Mouse (Mus musculus): ENCODE results near the gene Tiparp. TPM values are rescaled to one million over a fixed set of nuclear protein-coding genes. Genes with fewer than 3 reads are reported as not detected.

Gene Tiparp
- polyA plus RNA-seq, 1 experiment, result 24.6 TPM

DNA sequence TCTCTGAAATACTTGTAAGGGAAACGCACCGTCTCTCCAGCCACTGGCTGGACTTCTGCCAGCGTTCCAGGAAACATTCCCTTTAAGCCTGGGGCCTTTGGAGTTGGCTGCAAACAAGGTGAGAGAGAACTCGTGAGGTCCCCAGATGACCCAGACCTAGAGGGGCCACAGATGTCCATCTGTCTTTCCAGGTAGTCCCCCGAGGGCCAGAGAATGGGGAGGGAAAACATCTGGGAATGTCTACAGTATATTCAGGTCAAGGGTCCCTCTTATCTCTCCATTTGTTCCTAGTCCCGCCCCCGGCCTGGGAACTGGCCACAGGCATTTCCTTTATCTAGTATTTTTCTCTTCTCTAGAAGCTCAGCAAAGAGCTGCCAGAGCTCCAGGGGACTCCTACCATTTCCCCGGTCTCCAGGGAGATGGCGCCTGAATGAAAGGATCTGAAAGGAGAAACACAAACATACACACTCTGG is 33.9 kb upstream of the Tiparp start:
- TF ChIP-seq POLR2A (IDR thresholded peaks at IDR 0.05; ENCODE audit: borderline replicate concordance, low read depth, low read length), result no peak
- TF ChIP-seq CTCF (IDR thresholded peaks at IDR 0.05; ENCODE audit: low read depth, low read length), result no peak
- Histone ChIP-seq H3K4me3 (ENCODE audit: insufficient read depth, low read length) (no peak overlapping the region), H3K27ac (ENCODE audit: insufficient read depth, low read depth, low read length) (no peak overlapping the region), H3K4me1 (ENCODE audit: control insufficient read depth, insufficient read depth, low read length) (no peaks in the 10 kb centered on the region)

DNA sequence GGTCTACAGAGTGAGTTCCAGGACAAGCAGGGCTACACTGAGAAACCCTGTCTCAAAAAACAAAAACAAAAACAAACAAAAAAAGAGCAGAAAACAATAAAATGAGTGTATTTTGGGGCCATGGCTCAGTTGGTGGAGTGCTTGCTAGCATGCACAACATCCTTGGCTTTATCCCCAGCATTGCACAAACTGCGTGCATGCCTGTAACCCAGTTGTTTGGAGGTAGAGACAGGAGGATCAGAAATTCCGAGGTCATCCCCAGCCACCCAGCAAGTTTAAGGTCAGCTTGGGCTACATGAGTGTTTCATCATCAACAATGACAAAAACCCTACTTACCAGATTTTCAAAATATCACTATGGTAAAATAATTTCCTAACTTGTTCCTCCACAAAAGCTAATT is 20.4 kb upstream of the Tiparp start:
- TF ChIP-seq CTCF (IDR thresholded peaks at IDR 0.05; ENCODE audit: low read depth, low read length) (no peak), POLR2A (IDR thresholded peaks at IDR 0.05; ENCODE audit: borderline replicate concordance, low read depth, low read length) (no peak)
- Histone ChIP-seq H3K4me1 (ENCODE audit: control insufficient read depth, insufficient read depth, low read length) (no peaks in the 10 kb centered on the region), H3K27ac (ENCODE audit: insufficient read depth, low read depth, low read length) (no peak overlapping the region), H3K4me3 (ENCODE audit: insufficient read depth, low read length) (no peak overlapping the region)

DNA sequence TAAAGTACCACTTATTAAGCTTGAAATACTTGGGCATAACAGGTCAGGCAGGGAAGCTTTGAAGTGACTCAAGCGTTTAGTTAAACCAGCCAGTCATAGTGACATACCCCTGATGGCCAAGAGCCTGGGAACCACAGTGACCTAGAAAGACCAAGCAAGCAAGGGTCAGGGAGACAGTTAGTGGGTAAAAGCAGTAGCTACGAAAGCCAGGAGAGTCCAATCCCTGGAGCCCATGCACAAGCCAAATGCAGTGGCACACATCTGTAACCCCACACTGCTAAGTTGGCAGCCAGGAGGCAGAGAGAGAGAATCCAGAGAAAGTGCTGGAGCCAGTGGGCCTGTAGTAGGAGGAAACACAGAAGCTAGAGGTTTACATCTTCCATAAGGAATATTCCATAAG is 17.6 kb upstream of the Tiparp start:
- no peak for TF ChIP-seq CTCF (IDR thresholded peaks at IDR 0.05; ENCODE audit: low read depth, low read length)
- TF ChIP-seq POLR2A (IDR thresholded peaks at IDR 0.05; ENCODE audit: borderline replicate concordance, low read depth, low read length), result no peak
- H3K4me1 ChIP-seq (ENCODE audit: control insufficient read depth, insufficient read depth, low read length), result peaks cover 1% of the 10 kb centered on the region
- H3K27ac ChIP-seq (ENCODE audit: insufficient read depth, low read depth, low read length), result no peak overlapping the region
- H3K4me3 ChIP-seq (ENCODE audit: insufficient read depth, low read length), result no peak overlapping the region

DNA sequence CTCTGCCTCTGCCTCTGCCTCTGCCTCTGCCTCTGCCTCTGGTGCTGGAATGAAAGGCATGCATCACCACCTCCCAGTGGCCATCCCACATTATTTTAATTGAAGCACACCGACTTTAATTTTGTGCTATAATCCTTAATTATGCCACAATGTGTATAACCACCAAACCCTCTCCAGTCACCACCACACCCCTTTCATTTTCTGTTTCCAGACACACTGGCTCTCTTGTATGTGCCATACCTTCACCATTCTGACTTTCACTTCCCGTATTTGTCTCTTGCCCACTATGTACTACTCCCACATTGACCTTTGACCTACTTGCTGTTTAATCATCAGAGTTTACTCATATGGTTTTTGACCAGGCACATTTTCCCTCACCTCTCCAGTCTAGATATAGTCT is 12.5 kb upstream of the Tiparp start:
- H3K4me1 ChIP-seq (ENCODE audit: control insufficient read depth, insufficient read depth, low read length), result peaks cover 14% of the 10 kb centered on the region
- TF ChIP-seq CTCF (IDR thresholded peaks at IDR 0.05; ENCODE audit: low read depth, low read length) (no peak), POLR2A (IDR thresholded peaks at IDR 0.05; ENCODE audit: borderline replicate concordance, low read depth, low read length) (no peak)
- no peak overlapping the region for H3K27ac ChIP-seq (ENCODE audit: insufficient read depth, low read depth, low read length)
- H3K4me3 ChIP-seq (ENCODE audit: insufficient read depth, low read length), result no peak overlapping the region

DNA sequence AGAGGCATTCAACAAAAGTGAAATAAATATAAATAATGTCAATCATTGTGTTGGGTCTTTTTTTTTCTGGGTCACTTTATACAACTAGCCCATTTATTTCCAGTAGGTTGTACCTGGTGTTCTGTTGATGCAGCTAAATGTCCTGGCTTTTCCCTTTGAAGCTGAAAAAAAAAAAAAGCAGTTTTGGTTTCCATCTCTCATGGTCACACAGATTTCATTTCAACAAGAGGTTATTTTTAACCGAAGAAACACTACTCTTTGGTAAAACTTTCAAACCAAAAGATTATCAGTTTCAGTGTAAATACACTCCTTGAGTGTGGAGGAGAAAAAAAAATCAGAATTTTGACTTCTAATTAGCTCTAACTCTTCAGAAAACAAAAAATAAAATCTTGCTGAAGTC is 11.7 kb upstream of the Tiparp start:
- no peak for TF ChIP-seq CTCF (IDR thresholded peaks at IDR 0.05; ENCODE audit: low read depth, low read length)
- no peak for TF ChIP-seq POLR2A (IDR thresholded peaks at IDR 0.05; ENCODE audit: borderline replicate concordance, low read depth, low read length)

DNA sequence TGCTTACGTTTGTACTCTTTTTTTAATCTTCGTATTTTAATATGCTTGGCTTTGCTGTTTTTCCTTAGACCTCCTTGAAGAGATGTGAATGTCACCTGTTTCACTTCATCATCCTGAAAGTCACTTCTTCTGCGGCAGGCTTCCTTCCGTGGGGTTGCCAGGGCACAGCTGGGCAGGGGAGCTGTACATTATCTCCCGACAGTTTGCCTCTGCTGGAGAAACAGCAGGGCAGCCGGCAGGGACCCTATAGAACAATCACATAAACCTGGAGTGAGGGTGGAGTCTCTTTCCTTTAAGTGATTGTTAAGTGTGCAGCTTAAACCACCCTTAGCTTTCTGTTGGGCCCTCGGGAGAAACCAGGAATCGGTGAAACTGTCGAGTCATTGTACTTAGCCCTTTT is 11.1 kb upstream of the Tiparp start:
- Histone ChIP-seq H3K27ac (ENCODE audit: insufficient read depth, low read depth, low read length) (no peak overlapping the region), H3K4me1 (ENCODE audit: control insufficient read depth, insufficient read depth, low read length) (peaks cover 14% of the 10 kb centered on the region), H3K4me3 (ENCODE audit: insufficient read depth, low read length) (no peak overlapping the region)
- no peak for TF ChIP-seq CTCF (IDR thresholded peaks at IDR 0.05; ENCODE audit: low read depth, low read length)
- TF ChIP-seq POLR2A (IDR thresholded peaks at IDR 0.05; ENCODE audit: borderline replicate concordance, low read depth, low read length), result no peak

More for the DNA sequence above, 11.7 kb upstream of the Tiparp start:
- no peak overlapping the region for H3K4me3 ChIP-seq (ENCODE audit: insufficient read depth, low read length)
- no peak overlapping the region for H3K27ac ChIP-seq (ENCODE audit: insufficient read depth, low read depth, low read length)
- H3K4me1 ChIP-seq (ENCODE audit: control insufficient read depth, insufficient read depth, low read length), result peaks cover 14% of the 10 kb centered on the region

DNA sequence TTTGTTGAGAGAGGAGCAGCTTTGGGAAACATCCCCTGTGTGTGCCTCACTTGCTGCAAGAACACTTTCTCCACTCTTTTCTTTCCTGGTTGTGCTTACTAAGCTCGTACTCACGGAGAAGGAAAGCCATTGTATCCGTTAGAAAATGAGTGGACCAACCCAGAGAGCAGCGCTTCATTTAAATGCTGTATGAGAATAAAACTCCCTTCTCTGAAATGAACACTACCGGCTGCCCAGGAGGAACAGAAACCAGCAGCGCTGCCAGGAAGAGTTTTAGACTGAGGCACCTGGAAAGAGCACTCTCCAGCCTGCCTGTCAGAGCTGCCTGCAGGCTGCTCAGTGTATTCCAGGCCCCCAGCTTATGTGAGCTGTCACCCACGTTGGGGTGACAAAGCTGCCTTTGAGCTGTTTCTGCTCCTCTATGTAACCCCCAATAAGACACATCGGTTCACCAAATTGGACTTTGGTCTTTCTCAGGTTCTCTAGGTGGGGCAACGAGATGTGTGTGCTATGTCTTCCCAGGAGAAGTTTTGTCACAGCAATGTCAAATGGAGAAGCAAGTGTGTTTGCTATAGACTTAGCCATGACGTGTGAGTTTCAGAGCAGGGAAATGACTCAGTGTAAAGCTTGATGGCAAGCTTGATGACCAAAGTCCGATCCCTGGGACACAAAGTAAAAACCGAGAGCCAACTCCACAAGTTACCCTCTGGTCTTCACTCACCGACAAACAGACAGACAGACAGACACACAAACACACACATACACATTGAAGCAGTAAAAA is 10.3 kb upstream of the Tiparp start:
- TF ChIP-seq CTCF (IDR thresholded peaks at IDR 0.05; ENCODE audit: low read depth, low read length) (no peak), POLR2A (IDR thresholded peaks at IDR 0.05; ENCODE audit: borderline replicate concordance, low read depth, low read length) (no peak)
- H3K27ac ChIP-seq (ENCODE audit: insufficient read depth, low read depth, low read length), result no peak overlapping the region
- peaks cover 14% of the 10 kb centered on the region for H3K4me1 ChIP-seq (ENCODE audit: control insufficient read depth, insufficient read depth, low read length)
- H3K4me3 ChIP-seq (ENCODE audit: insufficient read depth, low read length), result no peak overlapping the region

DNA sequence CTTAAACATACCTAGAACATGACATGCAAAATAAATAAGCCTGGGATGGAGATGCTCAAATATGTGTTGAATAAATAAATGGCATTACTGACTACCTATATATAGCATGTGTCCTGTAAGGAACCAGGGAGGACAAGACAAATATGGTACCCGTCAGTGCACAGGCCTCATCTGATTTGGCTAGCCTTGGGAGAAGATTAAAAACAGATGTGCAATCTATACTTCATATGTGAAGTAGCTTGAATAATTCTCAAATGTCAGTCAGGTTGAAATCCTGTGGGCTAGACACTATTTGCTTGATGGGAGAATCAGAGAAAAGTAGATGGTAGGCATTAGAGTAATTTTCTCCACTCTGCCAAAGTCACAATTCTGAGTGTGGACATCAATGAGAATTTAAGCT is 6.8 kb upstream of the Tiparp start:
- Histone ChIP-seq H3K4me3 (ENCODE audit: insufficient read depth, low read length) (no peak overlapping the region), H3K4me1 (ENCODE audit: control insufficient read depth, insufficient read depth, low read length) (peaks cover 13% of the 10 kb centered on the region), H3K27ac (ENCODE audit: insufficient read depth, low read depth, low read length) (no peak overlapping the region)
- no peak for TF ChIP-seq CTCF (IDR thresholded peaks at IDR 0.05; ENCODE audit: low read depth, low read length)
- TF ChIP-seq POLR2A (IDR thresholded peaks at IDR 0.05; ENCODE audit: borderline replicate concordance, low read depth, low read length), result no peak

DNA sequence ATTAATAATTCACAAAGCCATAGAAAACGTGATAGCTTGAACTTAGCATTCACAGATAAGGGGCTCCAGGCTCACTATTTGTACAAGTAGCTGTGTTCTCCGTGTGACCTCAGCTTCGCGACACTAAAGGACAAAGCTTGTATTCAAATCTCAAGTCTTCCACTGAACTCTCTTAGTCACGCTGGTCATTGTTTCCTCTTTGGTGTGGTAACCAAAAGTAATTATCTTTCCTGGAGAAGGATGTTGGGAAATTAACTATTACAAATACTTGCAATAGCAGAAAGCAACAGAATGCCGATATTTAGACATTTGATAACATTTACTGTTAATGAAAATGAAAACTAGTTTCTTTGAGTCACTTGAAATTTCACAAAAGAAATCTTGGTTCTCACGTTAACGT is 4.8 kb upstream of the Tiparp start:
- Histone ChIP-seq H3K4me1 (ENCODE audit: control insufficient read depth, insufficient read depth, low read length) (peaks cover 5% of the 10 kb centered on the region), H3K4me3 (ENCODE audit: insufficient read depth, low read length) (no peak overlapping the region), H3K27ac (ENCODE audit: insufficient read depth, low read depth, low read length) (no peak overlapping the region)
- TF ChIP-seq POLR2A (IDR thresholded peaks at IDR 0.05; ENCODE audit: borderline replicate concordance, low read depth, low read length), result no peak
- no peak for TF ChIP-seq CTCF (IDR thresholded peaks at IDR 0.05; ENCODE audit: low read depth, low read length)

DNA sequence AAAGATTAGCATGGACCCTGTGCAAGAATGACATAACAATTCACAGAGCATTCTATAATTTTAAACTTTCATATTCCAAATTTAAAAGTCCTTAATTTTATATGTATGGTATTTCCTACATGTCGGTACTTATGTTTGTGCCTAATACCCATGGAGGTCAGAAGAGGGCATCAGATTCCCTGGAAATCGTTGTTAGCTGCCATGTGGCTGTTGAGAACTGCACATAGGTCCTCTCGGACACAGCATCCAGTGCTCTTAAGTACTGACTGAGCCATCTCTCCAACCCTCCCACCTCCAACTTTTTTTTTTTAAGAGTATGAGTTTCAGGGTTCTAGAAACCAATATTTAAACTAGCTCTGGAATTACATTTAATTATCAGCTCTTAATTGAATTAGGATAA is 2.5 kb upstream of the Tiparp start:
- Histone ChIP-seq H3K4me3 (ENCODE audit: insufficient read depth, low read length) (no peak overlapping the region), H3K27ac (ENCODE audit: insufficient read depth, low read depth, low read length) (no peak overlapping the region), H3K4me1 (ENCODE audit: control insufficient read depth, insufficient read depth, low read length) (peaks cover 5% of the 10 kb centered on the region)
- TF ChIP-seq POLR2A (IDR thresholded peaks at IDR 0.05; ENCODE audit: borderline replicate concordance, low read depth, low read length), result no peak

All from bone marrow macrophage, adult 2 months (primary cell).